Mouse (Mus musculus) myocyte (in vitro differentiated cells): ENCODE measurements around the gene Wdr54.

Source experiments
- CEBPB ChIP-seq: IDR thresholded peaks from 2 replicates; pipeline ENCODE4 v1.6.1; 2011; ENCODE audit warnings: mild to moderate bottlenecking, moderate library complexity; ENCODE audit not compliant: poor library complexity, insufficient read depth, severe bottlenecking
- E2F4 ChIP-seq: IDR thresholded peaks from one replicate; pipeline ENCODE4 v1.6.1; 2011; ENCODE audit warnings: mild to moderate bottlenecking, control low read depth, moderate library complexity; ENCODE audit not compliant: insufficient read depth
- MAX ChIP-seq: IDR thresholded peaks from one replicate; pipeline ENCODE4 v1.6.1; 2011; ENCODE audit warnings: low read depth, mild to moderate bottlenecking, control low read depth
- MYOD1 ChIP-seq, 3 experiments: IDR thresholded peaks; one replicate each; pipeline ENCODE4 v1.6.1; 2011; ENCODE audit warnings: control low read depth in 2 of 3, low read depth in 2 of 3, mild to moderate bottlenecking in 2 of 3, moderate library complexity in 1 of 3; ENCODE audit not compliant: insufficient read length in 2 of 3, control insufficient read depth in 1 of 3
- MYOG ChIP-seq, 3 experiments: IDR thresholded peaks; one replicate each; pipeline ENCODE4 v1.6.1; 2011; ENCODE audit warnings: control low read depth in 2 of 3, low read depth in 2 of 3, mild to moderate bottlenecking in 2 of 3; ENCODE audit not compliant: insufficient read length in 2 of 3, control insufficient read depth in 1 of 3, insufficient read depth in 1 of 3
- POLR2A ChIP-seq: IDR thresholded peaks from one replicate; pipeline ENCODE4 v1.6.1; 2011; ENCODE audit warnings: low read depth, mild to moderate bottlenecking, control low read depth, moderate library complexity; ENCODE audit not compliant: insufficient read length
- POLR2AphosphoS2 ChIP-seq: IDR thresholded peaks from one replicate; pipeline ENCODE4 v1.6.1; 2011; ENCODE audit warnings: low read depth, control low read depth; ENCODE audit not compliant: insufficient read length
- REST ChIP-seq: IDR thresholded peaks from one replicate; pipeline ENCODE4 v1.6.1; 2011; ENCODE audit warnings: mild to moderate bottlenecking, control low read depth, moderate library complexity; ENCODE audit not compliant: insufficient read depth, insufficient read length
- SRF ChIP-seq: IDR thresholded peaks from one replicate; pipeline ENCODE4 v1.6.1; 2011; ENCODE audit warnings: low read depth; ENCODE audit not compliant: control insufficient read depth, insufficient read length
- TCF12 ChIP-seq: IDR thresholded peaks from one replicate; pipeline ENCODE4 v1.6.1; 2011; ENCODE audit warnings: mild to moderate bottlenecking, control low read depth; ENCODE audit not compliant: poor library complexity, insufficient read depth, severe bottlenecking
- USF1 ChIP-seq: IDR thresholded peaks from one replicate; pipeline ENCODE4 v1.6.1; 2011; ENCODE audit warnings: low read depth, mild to moderate bottlenecking, control low read depth, moderate library complexity

GRCm38 (mm10) chr6:83166243-83166630, 10.0 kb upstream of the Wdr54 start:
- TF ChIP-seq POLR2A, result no peak
- TF ChIP-seq CEBPB, result no peak
- no peak for TF ChIP-seq POLR2AphosphoS2
- no peak for TF ChIP-seq USF1
- no peak for TF ChIP-seq E2F4
- no peak for TF ChIP-seq TCF12
- no peak for TF ChIP-seq SRF
- no peak for TF ChIP-seq REST
- no peak for TF ChIP-seq MYOD1 (IDR thresholded peaks at IDR 0.05; ENCODE audit: control insufficient read depth in 1 of 3, insufficient read length in 2 of 3, low read depth in 2 of 3)
- TF ChIP-seq MAX, result no peak
- no peak for TF ChIP-seq MYOG (IDR thresholded peaks at IDR 0.05; ENCODE audit: control insufficient read depth in 1 of 3, insufficient read depth in 1 of 3, insufficient read length in 2 of 3, low read depth in 2 of 3)
